Mouse (Mus musculus) kidney, postnatal 0 days (tissue): ENCODE data around the gene Slc6a17. TPM values are rescaled to one million over a fixed set of nuclear protein-coding genes. Genes with fewer than 3 reads are reported as not detected.

Experiments
- ATAC-seq: fragments of 200-750 bp; cut with Nextera tagmentation; replicated peaks from 2 replicates; pipeline ENCODE4 v1.8.0; 2017; ENCODE audit warnings: low read depth, moderate number of reproducible peaks, moderate TSS enrichment, moderate library complexity; ENCODE audit not compliant: low FRiP score
- DNase-seq: peaks from one replicate; pipeline ENCODE4 v3.0.0-alpha.2; 2016; ENCODE audit warnings: low spot score
- H3K27ac ChIP-seq: fragments of 300-500 bp; sonication (generic); 2 replicates; pipeline ENCODE4 v1.5.1; 2014; ENCODE audit warnings: mild to moderate bottlenecking
- H3K27me3 ChIP-seq: fragments of 300-500 bp; sonication (generic); 2 replicates; pipeline ENCODE4 v1.6.1; 2014; ENCODE audit warnings: low read length, mixed read lengths; ENCODE audit not compliant: insufficient read depth
- H3K36me3 ChIP-seq: fragments of 300-500 bp; sonication (generic); 2 replicates; pipeline ENCODE4 v1.6.1; 2014; ENCODE audit warnings: low read length, mixed read lengths; ENCODE audit not compliant: insufficient read depth
- H3K4me1 ChIP-seq: fragments of 300-500 bp; sonication (generic); replicated peaks from 2 replicates; pipeline ENCODE4 v1.6.1; 2014; ENCODE audit warnings: antibody characterized with exemption, low read length, mixed read lengths; ENCODE audit not compliant: insufficient read depth
- H3K4me2 ChIP-seq: fragments of 300-500 bp; sonication (generic); 2 replicates; pipeline ENCODE4 v1.6.1; 2014; ENCODE audit warnings: mild to moderate bottlenecking, low read length, moderate library complexity, mixed read lengths
- H3K4me3 ChIP-seq: fragments of 300-500 bp; sonication (generic); replicated peaks from 2 replicates; pipeline ENCODE4 v1.5.1; 2014; ENCODE audit warnings: low read depth, low read length
- H3K9ac ChIP-seq: fragments of 300-500 bp; sonication (generic); 2 replicates; pipeline ENCODE4 v1.6.1; 2014; ENCODE audit warnings: low read depth, low read length
- H3K9me3 ChIP-seq: fragments of 300-500 bp; sonication (generic); replicated peaks from 2 replicates; pipeline ENCODE4 v1.6.1; 2016; ENCODE audit warnings: low read length, inconsistent platforms, mixed read lengths
- CTCF ChIP-seq: IDR thresholded peaks from 2 replicates; pipeline ENCODE4 v1.5.1; 2016; ENCODE audit warnings: antibody characterized with exemption, low read depth, mild to moderate bottlenecking, moderate library complexity
- WGBS: fragments of 180-500 bp; shearing (Covaris S2); extraction: QIAGEN DNeasy Blood & Tissue Kit; methylation state at CpG from one replicate; pipeline ENCODE4 v1.1.7; 2014; 5-methylcytosine and 5-hydroxymethylcytosine counted together
- polyA plus RNA-seq: library from polyadenylated mRNA; unstranded; fragments of >200 nt; fragmentation: Nextera tagmentation; extraction: Ambion mirVana; gene quantifications from 2 replicates; pipeline ENCODE4 v1.2.1, GENCODE M21; 2015

Gene Slc6a17
- polyA plus RNA-seq, 1 experiment from 2014 or later: 4.2 TPM

- 67% methylated on average over 1 of the region's 1 CpGs for WGBS
- DNase-seq (no peak), ATAC-seq (no peak)
- H3K4me2 ChIP-seq: no peak overlapping the region
- H3K27ac ChIP-seq: no peak overlapping the region
- H3K27me3 ChIP-seq: no peaks in the 10 kb centered on the region
- no peak overlapping the region for H3K9ac ChIP-seq
- no peak for TF ChIP-seq CTCF
- H3K36me3 ChIP-seq: 0 out of 2 replicates have a peak, but pooled peaks cover 3% of the 10 kb centered on the region
- peaks cover 24% of the 10 kb centered on the region for H3K4me1 ChIP-seq
- H3K4me3 ChIP-seq: no peak overlapping the region
- no peaks in the 10 kb centered on the region for H3K9me3 ChIP-seq
Measured at GRCm38 (mm10) chr3:107504542-107504941, 13.3 kb downstream of the Slc6a17 start.

- DNase-seq: no peak
- Histone ChIP-seq H3K4me3 (no peak overlapping the region), H3K27ac (no peak overlapping the region), H3K9me3 (no peaks in the 10 kb centered on the region), H3K27me3 (no peaks in the 10 kb centered on the region), H3K9ac (no peak overlapping the region), H3K36me3 (0 out of 2 replicates have a peak, but pooled peaks cover 3% of the 10 kb centered on the region), H3K4me2 (no peak overlapping the region), H3K4me1 (peaks cover 24% of the 10 kb centered on the region)
- TF ChIP-seq CTCF: no peak
- WGBS: 85% methylated on average over 2 of the region's 2 CpGs
- no peak for ATAC-seq
Measured at GRCm38 (mm10) chr3:107503716-107504115, 14.1 kb downstream of the Slc6a17 start.

- no peak for TF ChIP-seq CTCF
- Histone ChIP-seq H3K9me3 (no peaks in the 10 kb centered on the region), H3K9ac (no peak overlapping the region), H3K4me3 (no peak overlapping the region), H3K27me3 (no peaks in the 10 kb centered on the region), H3K27ac (no peak overlapping the region), H3K36me3 (0 out of 2 replicates have a peak, but pooled peaks cover 3% of the 10 kb centered on the region), H3K4me2 (no peak overlapping the region), H3K4me1 (peaks cover 16% of the 10 kb centered on the region)
- 38% methylated on average over 7 of the region's 7 CpGs for WGBS
- ATAC-seq (no peak), DNase-seq (no peak)
Measured at GRCm38 (mm10) chr3:107501702-107502151, 16.1 kb downstream of the Slc6a17 start.

- 97% methylated on average over 11 of the region's 11 CpGs for WGBS
- no peaks in the 10 kb centered on the region for H3K9me3 ChIP-seq
- H3K4me3 ChIP-seq: no peak overlapping the region
- H3K4me1 ChIP-seq: peaks cover 8% of the 10 kb centered on the region
- no peak for ATAC-seq
- no peaks in the 10 kb centered on the region for H3K27me3 ChIP-seq
- no peak for DNase-seq
- no peak overlapping the region for H3K27ac ChIP-seq
- TF ChIP-seq CTCF: no peak
- H3K9ac ChIP-seq: no peak overlapping the region
- 0 out of 2 replicates have a peak, but pooled peaks cover 3% of the 10 kb centered on the region for H3K36me3 ChIP-seq
- H3K4me2 ChIP-seq: no peak overlapping the region
Measured at GRCm38 (mm10) chr3:107500301-107500700, 17.5 kb downstream of the Slc6a17 start.

- no peaks in the 10 kb centered on the region for H3K9me3 ChIP-seq
- H3K9ac ChIP-seq: no peak overlapping the region
- TF ChIP-seq CTCF: no peak
- no peak overlapping the region for H3K4me3 ChIP-seq
- no peaks in the 10 kb centered on the region for H3K4me1 ChIP-seq
- 0 out of 2 replicates have a peak, but pooled peaks cover 3% of the 10 kb centered on the region for H3K36me3 ChIP-seq
- H3K27me3 ChIP-seq: no peaks in the 10 kb centered on the region
- H3K27ac ChIP-seq: no peak overlapping the region
- ATAC-seq: 0 out of 2 replicates have a peak, but pooled peaks have one; percentile 40
- WGBS: 52% methylated on average over 13 of the region's 13 CpGs
- DNase-seq: no peak
- no peak overlapping the region for H3K4me2 ChIP-seq
Measured at GRCm38 (mm10) chr3:107496086-107496850, 21.6 kb downstream of the Slc6a17 start.

- Histone ChIP-seq H3K4me1 (no peaks in the 10 kb centered on the region), H3K9me3 (no peaks in the 10 kb centered on the region), H3K4me2 (no peak overlapping the region), H3K27me3 (no peaks in the 10 kb centered on the region), H3K36me3 (0 out of 2 replicates have a peak, but pooled peaks cover 3% of the 10 kb centered on the region), H3K4me3 (no peak overlapping the region), H3K9ac (no peak overlapping the region), H3K27ac (no peak overlapping the region)
- no peak for DNase-seq
- 92% methylated on average over 6 of the region's 6 CpGs for WGBS
- no peak for TF ChIP-seq CTCF
- no peak for ATAC-seq
Measured at GRCm38 (mm10) chr3:107495524-107495923, 22.3 kb downstream of the Slc6a17 start.
